Mouse (Mus musculus): ENCODE measurements around the gene Olfr979. TPM values are rescaled to one million over a fixed set of nuclear protein-coding genes. Genes with fewer than 3 reads are reported as not detected.
"Not testable (repeated sequence)": the region's sequence is repeated elsewhere in the genome, so short reads cannot be mapped to it uniquely, and the experiment has no call there.

Gene Olfr979
- not detected in 2 replicates for polyA plus RNA-seq (2015; fragmentation: Nextera tagmentation; extraction: Ambion mirVana)

DNA sequence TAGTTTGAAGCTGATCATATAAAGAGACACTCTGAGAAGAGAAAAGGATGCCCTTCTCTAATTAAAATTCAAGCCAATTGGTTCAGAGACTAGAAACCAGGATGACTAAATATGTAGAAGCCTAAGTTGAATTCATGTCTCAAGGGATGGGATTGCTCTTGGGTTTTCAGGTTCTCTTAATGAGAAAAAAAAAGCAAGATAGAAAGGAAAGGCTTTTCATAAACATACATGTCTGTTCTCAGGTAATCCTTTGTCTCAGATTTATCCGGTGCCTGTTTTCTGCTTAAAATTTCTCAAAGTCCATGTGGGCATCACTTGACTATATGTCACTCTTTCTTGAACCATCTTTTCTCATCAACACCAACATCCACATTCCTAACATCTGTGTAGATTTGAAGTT, at the start of gene Olfr979:
Gene Olfr979, minus strand, starts transcription at position 101 of the 400 bp plus-strand sequence.
- no peak for ATAC-seq
- Histone ChIP-seq H3K36me3 (ENCODE audit: control insufficient read depth, insufficient read depth) (no peaks in the 10 kb centered on the region), H3K4me1 (replicated peaks; ENCODE audit: control insufficient read depth, insufficient read depth, low read length) (no peaks in the 10 kb centered on the region), H3K4me3 (replicated peaks; ENCODE audit: low read length) (no peak within 1 kb of the TSS), H3K27me3 (replicated peaks; ENCODE audit: control insufficient read depth, insufficient read depth, low read length) (no peaks in the 10 kb centered on the region), H3K27ac (ENCODE audit: low read length) (no peak within 1 kb of the TSS), H3K4me2 (ENCODE audit: low read length) (no peak within 1 kb of the TSS), H3K9me3 (ENCODE audit: control insufficient read depth, low read length) (no peaks in the 10 kb centered on the region), H3K9ac (replicated peaks; ENCODE audit: low read depth, low read length) (no peak within 1 kb of the TSS)
- WGBS, result 97% methylated on average over 1 of the region's 1 CpGs

DNA sequence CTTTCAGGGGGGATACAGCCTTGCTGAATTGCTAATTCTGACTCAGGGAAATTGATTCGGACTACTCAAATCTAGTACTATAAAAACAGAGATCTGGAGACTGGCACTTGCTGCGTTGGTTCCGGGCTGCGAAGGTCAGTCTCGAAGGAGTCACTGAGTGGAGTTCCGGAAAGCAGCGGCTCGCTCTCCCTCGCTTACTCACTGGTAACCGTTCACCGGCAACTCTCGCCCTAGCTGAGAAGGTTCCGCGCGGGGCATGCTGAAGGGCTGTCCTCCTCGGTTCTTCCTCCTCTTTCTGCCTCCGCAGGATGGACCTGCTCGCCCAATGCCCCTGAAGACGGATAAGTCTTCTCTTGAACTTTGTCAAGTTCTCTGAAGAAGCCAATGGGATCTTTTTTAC, 46.9 kb upstream of the Olfr979 start:
- no peak for ATAC-seq

DNA sequence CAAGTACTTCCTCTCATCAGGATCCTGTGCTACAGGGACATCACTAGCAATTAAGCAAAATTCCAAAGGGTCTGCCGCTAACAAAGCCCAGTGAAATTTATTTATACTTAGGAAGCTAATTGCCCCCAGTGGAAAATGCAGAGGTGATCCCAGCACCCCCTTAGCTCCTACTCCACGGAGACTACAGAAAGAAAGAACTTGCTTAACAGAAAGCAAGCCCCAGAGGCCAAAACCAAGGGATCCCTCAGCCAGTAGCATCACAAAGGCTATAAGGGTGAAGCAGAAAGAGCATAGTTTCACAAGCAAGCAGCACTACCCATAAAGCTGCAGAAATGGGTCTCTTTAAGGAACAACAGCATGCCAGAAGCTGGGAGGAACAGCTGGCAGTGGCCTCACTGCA, 17.9 kb upstream of the Olfr979 start, which contains the start of gene Olfr981:
Gene Olfr981, plus strand, starts transcription at position 301 of the 400 bp plus-strand sequence.
- no peak within 1 kb of the TSS for H3K4me3 ChIP-seq (replicated peaks; ENCODE audit: low read length)
- no peaks in the 10 kb centered on the region for H3K27me3 ChIP-seq (replicated peaks; ENCODE audit: control insufficient read depth, insufficient read depth, low read length)
- no peak within 1 kb of the TSS for H3K9ac ChIP-seq (replicated peaks; ENCODE audit: low read depth, low read length)
- no peak within 1 kb of the TSS for H3K27ac ChIP-seq (ENCODE audit: low read length)
- 68% methylated on average over 2 of the region's 2 CpGs for WGBS
- H3K36me3 ChIP-seq (ENCODE audit: control insufficient read depth, insufficient read depth), result no peaks in the 10 kb centered on the region
- H3K4me1 ChIP-seq (replicated peaks; ENCODE audit: control insufficient read depth, insufficient read depth, low read length), result no peaks in the 10 kb centered on the region
- H3K9me3 ChIP-seq (ENCODE audit: control insufficient read depth, low read length), result no peaks in the 10 kb centered on the region
- no peak for ATAC-seq
- no peak within 1 kb of the TSS for H3K4me2 ChIP-seq (ENCODE audit: low read length)

More for the DNA sequence above, 46.9 kb upstream of the Olfr979 start:
- no peak overlapping the region for H3K9ac ChIP-seq (replicated peaks; ENCODE audit: low read depth, low read length)
- no peak overlapping the region for H3K4me3 ChIP-seq (replicated peaks; ENCODE audit: low read length)
- no peak overlapping the region for H3K4me2 ChIP-seq (ENCODE audit: low read length)
- no peaks in the 10 kb centered on the region for H3K36me3 ChIP-seq (ENCODE audit: control insufficient read depth, insufficient read depth)
- H3K4me1 ChIP-seq (replicated peaks; ENCODE audit: control insufficient read depth, insufficient read depth, low read length), result no peaks in the 10 kb centered on the region
- no peaks in the 10 kb centered on the region for H3K9me3 ChIP-seq (ENCODE audit: control insufficient read depth, low read length)
- H3K27me3 ChIP-seq (replicated peaks; ENCODE audit: control insufficient read depth, insufficient read depth, low read length), result no peaks in the 10 kb centered on the region
- 95% methylated on average over 19 of the region's 19 CpGs for WGBS
- no peak overlapping the region for H3K27ac ChIP-seq (ENCODE audit: low read length)

- no peaks in the 10 kb centered on the region for H3K27me3 ChIP-seq (replicated peaks; ENCODE audit: control insufficient read depth, insufficient read depth, low read length)
- no peaks in the 10 kb centered on the region for H3K36me3 ChIP-seq (ENCODE audit: control insufficient read depth, insufficient read depth)
- H3K4me1 ChIP-seq (replicated peaks; ENCODE audit: control insufficient read depth, insufficient read depth, low read length), result no peaks in the 10 kb centered on the region
- no peak within 1 kb of the TSS for H3K9ac ChIP-seq (replicated peaks; ENCODE audit: low read depth, low read length)
- ATAC-seq, result no peak
- no peak within 1 kb of the TSS for H3K4me3 ChIP-seq (replicated peaks; ENCODE audit: low read length)
- no peak within 1 kb of the TSS for H3K4me2 ChIP-seq (ENCODE audit: low read length)
- WGBS, result 93% methylated on average over 1 of the region's 1 CpGs
- H3K9me3 ChIP-seq (ENCODE audit: control insufficient read depth, low read length), result no peaks in the 10 kb centered on the region
- H3K27ac ChIP-seq (ENCODE audit: low read length), result no peak within 1 kb of the TSS
These were observed 6.2 kb upstream of the Olfr979 start, which contains the start of gene Olfr980 for GRCm38 (mm10) chr9:40009482-40009881. TSS of gene Olfr980 (minus strand) at chr9:40009582.

DNA sequence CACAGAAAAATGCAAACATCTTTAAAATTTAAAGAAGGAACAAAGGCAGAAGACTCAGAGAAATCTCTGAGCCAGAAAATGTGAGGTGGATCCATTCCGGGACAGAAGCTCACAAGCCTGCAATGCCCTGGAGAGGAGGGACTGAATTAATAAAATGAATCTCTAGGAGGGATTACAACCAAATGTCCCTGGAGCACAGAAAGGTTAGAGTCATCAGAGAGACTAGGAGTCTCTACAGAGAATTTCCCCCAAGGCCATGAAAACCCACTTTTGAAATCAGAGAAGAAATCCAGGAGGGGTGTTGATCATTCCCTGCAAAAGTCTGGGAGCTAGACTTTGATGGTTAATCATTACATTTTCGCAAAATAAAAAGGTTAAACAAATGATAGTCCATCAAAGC, 11.5 kb downstream of the Olfr979 start, which contains the start of gene Olfr978:
Gene Olfr978, plus strand, starts transcription at position 301 of the 400 bp plus-strand sequence.
- Histone ChIP-seq H3K36me3 (ENCODE audit: control insufficient read depth, insufficient read depth) (no peaks in the 10 kb centered on the region), H3K27me3 (replicated peaks; ENCODE audit: control insufficient read depth, insufficient read depth, low read length) (no peaks in the 10 kb centered on the region), H3K4me1 (replicated peaks; ENCODE audit: control insufficient read depth, insufficient read depth, low read length) (no peaks in the 10 kb centered on the region), H3K9me3 (ENCODE audit: control insufficient read depth, low read length) (no peaks in the 10 kb centered on the region), H3K9ac (replicated peaks; ENCODE audit: low read depth, low read length) (no peak within 1 kb of the TSS), H3K27ac (ENCODE audit: low read length) (no peak within 1 kb of the TSS), H3K4me2 (ENCODE audit: low read length) (no peak within 1 kb of the TSS), H3K4me3 (replicated peaks; ENCODE audit: low read length) (no peak within 1 kb of the TSS)
- no peak for ATAC-seq
- 86% methylated on average over 2 of the region's 2 CpGs for WGBS

GRCm38 (mm10) chr9:39976581-39977145, 26.6 kb downstream of the Olfr979 start:
- not testable (repeated sequence) for H3K4me2 ChIP-seq (ENCODE audit: low read length); H3K36me3 ChIP-seq (ENCODE audit: control insufficient read depth, insufficient read depth); H3K27me3 ChIP-seq (replicated peaks; ENCODE audit: control insufficient read depth, insufficient read depth, low read length); H3K4me3 ChIP-seq (replicated peaks; ENCODE audit: low read length); H3K9ac ChIP-seq (replicated peaks; ENCODE audit: low read depth, low read length); H3K27ac ChIP-seq (ENCODE audit: low read length); H3K9me3 ChIP-seq (ENCODE audit: control insufficient read depth, low read length); H3K4me1 ChIP-seq (replicated peaks; ENCODE audit: control insufficient read depth, insufficient read depth, low read length); ATAC-seq
- 94% methylated on average over 1 of the region's 1 CpGs for WGBS

GRCm38 (mm10) chr9:39961033-39961432, 42.2 kb downstream of the Olfr979 start, which contains the start of gene Olfr976:
TSS of gene Olfr976 (minus strand) at chr9:39961133.
- H3K4me3 ChIP-seq (replicated peaks; ENCODE audit: low read length); H3K4me2 ChIP-seq (ENCODE audit: low read length); H3K36me3 ChIP-seq (ENCODE audit: control insufficient read depth, insufficient read depth); ATAC-seq; H3K27ac ChIP-seq (ENCODE audit: low read length); H3K4me1 ChIP-seq (replicated peaks; ENCODE audit: control insufficient read depth, insufficient read depth, low read length); H3K9ac ChIP-seq (replicated peaks; ENCODE audit: low read depth, low read length); H3K9me3 ChIP-seq (ENCODE audit: control insufficient read depth, low read length); H3K27me3 ChIP-seq (replicated peaks; ENCODE audit: control insufficient read depth, insufficient read depth, low read length): not testable (repeated sequence)
- WGBS, result 85% methylated on average over 6 of the region's 9 CpGs

GRCm38 (mm10) chr9:39951946-39952345, 51.3 kb downstream of the Olfr979 start, which contains the start of gene Olfr975:
TSS of gene Olfr975 (minus strand) at chr9:39952046.
- H3K4me2 ChIP-seq (ENCODE audit: low read length), result no peak within 1 kb of the TSS
- no peaks in the 10 kb centered on the region for H3K9me3 ChIP-seq (ENCODE audit: control insufficient read depth, low read length)
- WGBS, result 60% methylated on average over 1 of the region's 1 CpGs
- H3K4me3 ChIP-seq (replicated peaks; ENCODE audit: low read length), result no peak within 1 kb of the TSS
- H3K27ac ChIP-seq (ENCODE audit: low read length), result no peak within 1 kb of the TSS
- no peaks in the 10 kb centered on the region for H3K4me1 ChIP-seq (replicated peaks; ENCODE audit: control insufficient read depth, insufficient read depth, low read length)
- no peak for ATAC-seq
- H3K36me3 ChIP-seq (ENCODE audit: control insufficient read depth, insufficient read depth), result no peaks in the 10 kb centered on the region
- H3K27me3 ChIP-seq (replicated peaks; ENCODE audit: control insufficient read depth, insufficient read depth, low read length), result no peaks in the 10 kb centered on the region
- H3K9ac ChIP-seq (replicated peaks; ENCODE audit: low read depth, low read length), result no peak within 1 kb of the TSS
